Mouse (Mus musculus): ENCODE measurements around the gene Vps26b.

The Vps26b gene

DNA sequence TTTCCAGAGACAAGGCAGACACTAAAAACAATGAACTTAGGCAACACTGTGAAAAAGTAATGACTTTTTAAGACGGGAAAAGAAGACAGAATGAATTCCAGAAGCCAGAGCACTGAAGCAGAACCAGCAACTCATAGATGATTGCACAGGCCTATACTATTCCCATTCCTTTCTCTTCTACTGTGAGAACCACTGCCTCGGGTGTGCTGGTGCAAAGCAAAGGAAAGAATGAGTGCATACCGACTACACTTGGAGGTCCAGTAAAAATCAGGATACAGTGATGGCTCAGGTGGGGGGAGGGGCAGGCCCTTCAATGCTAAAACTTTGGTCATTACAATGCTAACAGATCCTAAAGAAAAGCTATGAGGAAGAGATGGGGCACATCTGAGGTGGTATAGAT, 36.0 kb downstream of the Vps26b start:
- no peak for DNase-seq (ENCODE audit: low spot score)

DNA sequence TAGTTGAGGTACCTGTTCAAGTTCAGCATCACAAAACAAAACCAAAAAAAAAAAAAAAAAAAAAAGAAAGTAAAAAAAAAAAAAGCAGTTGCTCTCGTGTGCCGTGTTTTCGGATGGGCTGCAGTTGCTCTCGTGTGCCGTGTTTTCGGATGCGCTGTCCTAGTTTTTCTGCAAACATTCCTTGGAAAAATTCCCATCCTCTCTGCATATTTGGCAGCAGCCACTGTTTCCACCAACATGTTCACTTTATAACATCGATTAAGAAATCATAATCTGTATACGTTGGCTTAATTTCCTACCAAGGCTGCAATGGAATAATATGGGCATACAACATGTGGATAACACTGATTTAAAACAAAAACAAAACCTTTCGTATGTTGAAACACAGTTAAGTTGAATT, 36.7 kb downstream of the Vps26b start:
- no peak for DNase-seq (ENCODE audit: low spot score)

DNA sequence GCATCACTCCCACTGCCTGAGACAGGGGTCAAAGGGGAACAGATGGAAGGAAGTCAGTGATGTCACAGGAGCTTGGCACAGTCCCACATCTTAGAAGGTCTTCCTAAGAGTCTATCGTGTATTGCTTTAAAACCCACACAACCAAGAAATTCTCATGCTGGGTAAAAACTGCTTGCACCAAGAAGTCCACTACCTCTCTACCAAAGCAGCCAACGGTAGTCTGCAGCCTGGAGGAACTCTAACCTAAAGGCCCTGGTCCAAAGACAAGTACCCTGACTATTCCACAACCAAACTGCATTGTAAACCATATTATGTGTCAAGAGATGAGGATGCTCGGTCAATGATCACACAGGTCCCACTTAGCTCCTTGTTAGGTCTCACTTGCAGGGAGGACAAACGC, 39.7 kb downstream of the Vps26b start:
- DNase-seq (ENCODE audit: low spot score): no peak

DNA sequence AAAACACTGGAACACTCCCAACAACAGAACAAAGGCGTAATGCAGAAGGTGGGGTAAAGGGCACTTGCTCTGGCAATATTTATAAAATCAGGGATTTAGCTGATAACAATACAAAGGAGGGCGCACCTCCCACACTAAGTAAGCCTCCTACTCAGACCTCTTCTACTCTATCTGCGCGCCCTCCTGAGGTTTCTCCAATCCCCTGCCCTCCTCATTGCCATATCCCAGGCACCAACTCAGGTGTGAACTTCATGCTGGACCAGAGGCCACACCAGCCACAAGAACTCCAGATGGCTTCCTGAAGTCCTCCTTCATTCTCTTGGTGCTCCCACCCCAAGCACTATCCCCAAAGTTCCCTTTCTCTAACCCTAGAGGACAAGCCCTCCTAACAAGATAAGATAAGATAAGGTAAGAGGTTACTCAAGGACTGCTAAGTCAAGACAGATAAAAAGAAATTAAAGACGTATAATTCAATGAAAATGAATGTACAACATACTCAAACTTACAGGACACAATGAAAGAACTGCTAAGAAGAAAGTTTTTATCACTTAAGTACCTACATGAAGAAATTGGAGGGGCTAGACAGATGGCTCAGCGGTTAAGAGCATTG, 44.1 kb downstream of the Vps26b start:
- no peak for DNase-seq (ENCODE audit: low spot score)

DNA sequence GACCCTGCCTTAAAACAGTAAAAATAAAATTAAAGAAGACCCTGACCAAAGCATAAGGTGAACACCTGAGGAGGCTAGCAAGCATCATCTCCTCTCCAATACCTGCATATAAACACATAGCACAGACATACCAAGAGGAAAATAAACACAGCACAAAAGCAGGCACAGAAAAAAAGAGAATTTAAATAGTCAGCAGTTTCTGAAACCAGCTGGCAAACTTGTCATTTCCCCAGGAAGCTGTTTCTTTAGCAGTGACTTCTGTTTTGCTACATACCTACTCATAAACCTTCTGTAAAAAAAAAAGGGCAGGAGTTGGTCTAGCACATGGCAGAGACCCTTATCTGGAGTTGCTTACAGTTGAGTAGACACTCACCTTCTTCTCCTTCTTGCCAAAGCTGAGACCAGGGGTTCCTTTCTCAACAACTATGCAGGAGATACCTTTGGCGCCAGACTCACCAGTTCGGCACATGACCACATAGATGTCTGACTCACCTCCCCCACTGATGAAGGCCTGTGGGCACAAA, 44.7 kb downstream of the Vps26b start:
- DNase-seq (ENCODE audit: low spot score): no peak

DNA sequence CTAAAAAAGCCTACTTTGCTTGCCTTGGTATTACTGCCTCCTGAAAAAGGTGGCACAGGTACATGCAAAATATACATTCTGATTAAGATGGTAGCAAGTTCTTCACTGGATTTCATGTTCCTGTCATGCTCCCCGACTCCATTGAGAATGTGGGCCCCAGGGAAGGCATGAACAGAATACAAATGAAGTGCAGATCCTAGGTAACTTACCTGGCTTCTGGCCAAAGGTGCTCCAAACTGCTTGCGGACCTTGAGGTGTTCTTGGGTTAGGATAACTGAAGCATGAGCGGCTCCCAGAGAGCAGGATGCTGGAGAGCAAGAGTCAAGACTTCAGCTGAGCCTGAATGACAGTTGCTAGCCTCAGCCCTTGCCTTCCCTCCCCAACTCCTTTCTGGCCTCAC, 51.1 kb downstream of the Vps26b start:
- DNase-seq (ENCODE audit: low spot score): no peak

DNA sequence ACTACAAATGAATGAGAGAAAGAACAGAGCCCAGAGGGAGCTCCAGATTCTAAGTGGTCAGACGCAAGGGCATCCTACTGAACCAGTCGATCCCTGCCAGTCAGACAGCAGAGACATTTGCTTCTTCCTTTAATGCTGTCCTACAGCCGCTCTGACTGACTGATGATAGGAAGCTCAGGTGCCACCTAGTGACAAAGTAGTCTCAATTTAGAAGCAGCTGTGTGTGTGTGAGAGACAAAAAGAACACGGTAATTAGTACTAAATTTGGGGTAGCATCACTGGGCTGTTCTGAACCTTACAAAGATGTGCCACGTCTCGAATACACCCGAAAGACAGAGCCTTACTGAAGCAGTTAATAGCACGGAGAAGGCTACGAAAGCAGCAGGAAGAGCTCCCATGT, 52.1 kb downstream of the Vps26b start:
- no peak for DNase-seq (ENCODE audit: low spot score)

All from ovary, postnatal 10 days (tissue).